Mouse (Mus musculus): Measurements from ENCODE around the gene Them4.
"Not testable (repeated sequence)": the region's sequence is repeated elsewhere in the genome, so short reads cannot be mapped to it uniquely, and the experiment has no call there.

The Them4 gene

DNA sequence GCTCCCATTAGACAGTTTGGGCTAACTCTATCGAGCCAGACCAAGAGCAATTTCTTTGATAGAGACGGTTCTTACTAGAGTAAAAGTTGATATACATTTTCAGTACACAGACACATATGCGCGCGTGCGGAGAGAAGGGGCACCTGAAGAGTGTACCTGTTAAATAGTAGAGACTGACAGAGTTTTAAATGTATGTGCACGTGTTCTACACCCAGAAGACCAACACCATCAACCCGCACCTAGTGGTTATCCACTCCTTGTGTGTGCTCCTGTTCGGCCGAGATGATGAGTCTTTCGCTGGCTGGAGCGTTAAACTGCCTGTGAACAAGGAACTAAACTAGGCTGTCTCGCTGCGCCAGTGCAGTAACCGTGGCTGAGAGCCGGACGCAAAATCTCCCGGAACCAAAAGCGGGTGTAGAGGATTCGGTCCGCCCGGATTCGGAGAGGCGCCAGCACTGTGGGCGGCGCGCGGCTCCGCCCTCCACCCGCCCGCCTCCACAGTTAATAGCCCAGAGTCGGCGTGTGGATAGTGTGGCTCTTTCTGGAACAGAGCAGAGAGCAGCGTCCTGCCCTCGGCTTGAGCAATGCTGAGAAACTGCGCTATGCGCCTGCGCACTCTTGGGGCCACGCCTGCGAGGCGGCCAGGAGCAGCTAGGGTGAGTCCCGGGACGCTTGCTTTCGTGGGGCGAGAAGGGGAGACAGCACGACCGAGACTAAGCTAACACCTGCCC is at the start of gene Them4:
Them4 (plus strand) TSS at position 457 of the 731 bp plus-strand sequence.
- DNase-seq, result peak; percentile 85

DNA sequence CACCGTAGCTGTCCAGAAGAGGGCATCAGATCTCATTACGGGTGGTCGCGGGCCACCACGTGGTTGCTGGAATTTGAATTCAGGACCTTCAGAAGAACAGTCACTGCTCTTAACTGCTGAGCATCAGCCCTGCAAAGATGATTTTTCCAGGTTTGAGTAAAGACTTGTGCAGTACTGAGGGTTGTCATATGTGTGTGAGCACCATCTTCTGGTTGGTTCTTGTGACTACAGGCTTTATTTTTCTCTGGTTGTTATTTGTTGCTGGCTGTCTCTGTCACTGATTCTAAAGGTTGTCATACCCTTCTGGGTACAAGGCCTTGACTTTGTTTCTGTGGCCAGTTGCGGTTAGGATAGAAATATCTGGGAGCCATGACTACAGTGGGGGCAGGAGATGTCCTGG is 49.3 kb upstream of the Them4 start:
- DNase-seq, result no peak

DNA sequence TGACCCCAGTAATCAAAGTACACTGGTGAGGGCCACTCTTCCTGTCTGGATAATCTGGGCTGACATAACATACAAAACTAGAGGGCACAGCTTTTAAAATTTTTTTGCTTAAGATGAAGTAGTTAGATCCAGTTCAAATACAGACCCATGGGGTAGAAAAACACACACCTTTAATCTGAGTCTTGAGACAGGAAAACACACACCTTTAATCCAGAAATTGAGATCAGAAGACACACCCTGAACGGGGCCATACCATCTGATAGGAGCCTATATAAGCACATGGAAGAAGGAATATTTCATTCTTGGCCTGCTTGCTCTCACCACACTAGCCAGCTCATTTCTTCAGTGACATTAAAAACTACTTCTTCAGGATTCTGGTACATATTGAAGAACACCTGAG is 46.2 kb upstream of the Them4 start, which contains the start of gene Gm4778:
Gm4778 (plus strand) TSS at position 301 of the 400 bp plus-strand sequence.
- not testable (repeated sequence) for DNase-seq

DNA sequence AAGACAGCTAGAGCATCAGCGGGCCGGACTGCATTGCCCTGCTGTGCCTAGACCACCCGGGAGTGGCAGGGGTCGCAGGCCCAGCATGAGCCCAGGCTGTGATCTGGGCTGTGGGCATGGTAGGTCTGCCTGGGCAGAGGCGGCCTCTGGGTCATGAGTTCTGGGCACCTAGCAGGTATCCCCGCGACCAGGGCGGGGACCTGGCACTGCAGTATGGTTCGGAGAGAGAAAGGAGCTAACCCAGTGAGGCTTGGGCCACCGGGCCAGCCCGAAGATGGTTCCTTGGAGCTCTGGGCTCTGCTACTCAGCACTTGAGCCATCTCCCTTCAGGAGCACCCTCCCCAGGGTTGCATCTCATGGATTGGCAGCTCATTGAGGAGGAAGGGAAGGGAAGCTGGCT is 33.9 kb upstream of the Them4 start:
- DNase-seq, result no peak

DNA sequence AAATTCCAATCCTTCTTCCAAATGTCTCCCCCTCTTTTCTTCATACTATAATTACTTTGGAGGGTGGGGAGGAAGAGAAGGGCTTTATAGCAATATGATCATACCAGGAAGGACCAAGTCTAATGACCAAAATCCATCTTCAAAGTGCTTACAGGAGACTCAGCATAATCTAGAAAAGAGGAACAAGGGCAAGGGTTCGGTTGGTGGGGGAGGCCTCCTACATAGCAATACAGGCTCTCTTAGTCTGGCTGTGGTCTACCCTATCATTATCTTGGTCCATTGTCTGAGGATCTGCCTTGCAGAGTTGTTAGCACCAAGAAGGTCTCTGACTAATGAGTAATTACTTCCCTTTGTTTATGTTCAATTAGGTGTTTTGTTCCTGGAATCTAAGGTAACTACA is 4.4 kb upstream of the Them4 start:
- DNase-seq, result no peak

DNA sequence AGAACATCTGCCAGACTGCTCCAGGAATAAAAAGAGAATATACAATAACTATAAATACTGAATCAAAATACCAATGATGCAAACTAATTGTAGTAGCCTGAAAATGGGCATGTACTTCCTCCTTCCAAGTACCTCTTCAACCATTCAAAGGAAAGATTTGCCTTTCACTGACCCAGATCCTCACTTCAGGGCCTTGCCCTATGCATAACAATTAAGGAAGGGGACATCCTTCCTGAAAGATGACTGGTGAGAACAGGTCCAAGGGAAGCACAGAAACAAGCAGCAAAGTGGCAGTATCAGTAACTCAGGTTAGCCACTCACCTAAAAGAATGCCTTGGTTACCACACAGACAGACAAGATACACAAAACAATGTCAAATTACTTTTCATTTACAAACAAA is 2.9 kb upstream of the Them4 start:
- no peak for DNase-seq

DNA sequence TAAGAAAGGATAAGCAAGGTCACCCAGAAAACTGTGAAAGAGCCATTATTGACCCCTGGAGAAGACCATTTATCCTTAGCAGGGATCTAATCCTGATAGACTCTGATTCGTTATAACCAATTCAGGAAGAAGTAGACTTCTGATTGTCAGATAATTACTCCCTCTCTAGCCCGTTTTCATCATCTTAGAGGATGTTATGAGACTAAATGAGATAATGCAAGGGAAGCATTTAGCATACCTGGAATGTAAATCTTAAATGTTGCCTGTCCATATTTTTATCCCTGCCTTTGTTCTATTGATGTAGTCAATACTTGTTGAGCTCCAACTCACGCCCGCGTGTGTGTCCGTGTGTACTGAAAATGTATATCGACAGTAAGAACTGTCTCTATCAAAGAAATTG is 602 bp downstream of the Them4 start:
- peak; percentile 6 for DNase-seq

DNA sequence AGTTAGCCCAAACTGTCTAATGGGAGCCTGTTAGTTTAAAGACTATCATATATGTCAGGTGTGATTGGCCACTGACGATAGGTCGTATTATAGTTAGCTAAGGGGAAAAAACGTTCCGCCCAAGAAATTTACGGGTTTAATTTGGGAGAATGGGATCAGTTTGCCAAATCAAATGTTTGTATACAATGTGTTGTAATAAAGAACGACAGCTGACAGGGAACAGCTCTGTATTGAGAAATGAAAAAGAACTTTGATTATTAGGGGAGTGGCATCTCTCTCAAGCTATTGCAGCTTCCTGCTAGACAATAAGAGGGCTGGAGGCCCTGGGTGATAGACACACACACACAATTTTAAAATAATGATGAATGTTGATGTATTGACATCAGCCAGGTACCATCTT is 1.0 kb downstream of the Them4 start:
- no peak for DNase-seq

DNA sequence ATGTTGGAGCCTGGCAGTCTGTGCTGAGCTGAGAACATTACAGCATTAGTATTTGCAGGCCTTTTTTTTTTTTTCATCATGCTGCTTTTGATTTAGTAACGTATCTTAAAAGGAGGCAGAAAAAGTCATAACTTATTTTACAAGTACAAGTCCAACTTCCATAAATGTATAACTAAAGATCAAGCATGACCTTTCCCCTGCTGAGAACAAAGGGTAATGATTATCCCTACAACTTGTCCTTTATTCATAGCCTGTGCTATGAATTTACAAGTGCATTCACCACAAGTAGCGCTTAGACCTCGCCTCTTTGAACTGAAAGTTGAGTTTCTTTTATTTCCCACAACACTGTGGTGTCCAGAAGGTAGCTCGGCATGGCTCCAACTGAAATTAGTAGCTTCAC is 1.5 kb downstream of the Them4 start:
- DNase-seq, result no peak

DNA sequence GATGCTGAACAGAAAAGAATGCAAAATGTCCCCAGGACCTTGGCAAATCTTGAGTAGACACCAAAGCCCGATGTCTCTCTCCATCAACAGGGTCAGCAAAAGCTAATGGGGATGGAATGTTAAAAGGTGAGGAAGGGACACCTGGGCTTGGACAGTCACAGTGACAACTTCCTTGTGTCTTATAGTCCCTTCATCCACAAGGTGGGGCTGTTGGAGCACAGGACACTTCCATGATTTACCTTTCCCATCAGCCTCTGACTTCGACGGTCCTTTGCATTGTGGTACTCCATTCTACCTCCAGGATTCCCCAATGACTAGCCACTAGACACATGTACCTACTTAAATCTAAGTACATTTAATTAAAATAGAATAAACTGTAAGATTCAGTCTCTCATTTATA is 18.8 kb downstream of the Them4 start:
- no peak for DNase-seq

DNA sequence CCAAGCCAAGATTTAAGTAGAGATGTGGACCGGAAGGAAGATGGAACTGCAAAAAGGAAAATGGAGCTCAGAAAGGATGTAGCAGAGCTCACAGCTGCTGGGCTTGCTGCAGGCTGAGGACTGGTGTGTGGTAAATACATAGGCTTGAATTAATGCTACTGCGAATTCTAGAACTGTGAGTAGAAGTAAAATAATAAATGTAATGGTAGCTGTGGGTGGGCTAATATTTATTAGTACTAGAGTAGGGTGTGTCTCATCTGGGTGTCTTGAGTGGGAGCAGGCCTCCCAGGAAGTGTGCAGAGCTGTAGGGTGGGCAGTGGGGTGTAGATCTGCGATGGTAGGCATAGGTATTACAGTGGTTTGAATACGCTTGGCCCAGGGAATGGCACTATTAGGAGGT is 24.6 kb downstream of the Them4 start:
- no peak for DNase-seq

DNA sequence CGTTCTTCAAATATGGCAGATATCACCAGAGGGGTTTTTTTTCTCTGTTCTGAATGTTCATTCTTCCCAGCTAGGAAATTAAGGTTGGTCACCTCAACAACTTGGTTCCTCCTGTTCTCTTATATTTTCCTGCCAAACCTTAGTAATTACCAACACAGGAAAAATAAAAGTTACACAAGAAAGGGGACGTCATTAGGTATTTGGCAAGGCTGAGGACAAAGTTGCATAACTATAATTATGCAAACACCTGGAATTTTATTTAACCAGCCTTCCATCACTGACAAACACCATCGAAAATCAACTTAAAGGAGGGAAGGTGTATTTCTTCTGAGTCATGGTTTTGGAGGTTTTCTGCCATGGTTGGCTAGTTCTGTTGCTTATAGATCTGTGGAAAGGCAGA is 28.6 kb downstream of the Them4 start:
- DNase-seq, result no peak

DNA sequence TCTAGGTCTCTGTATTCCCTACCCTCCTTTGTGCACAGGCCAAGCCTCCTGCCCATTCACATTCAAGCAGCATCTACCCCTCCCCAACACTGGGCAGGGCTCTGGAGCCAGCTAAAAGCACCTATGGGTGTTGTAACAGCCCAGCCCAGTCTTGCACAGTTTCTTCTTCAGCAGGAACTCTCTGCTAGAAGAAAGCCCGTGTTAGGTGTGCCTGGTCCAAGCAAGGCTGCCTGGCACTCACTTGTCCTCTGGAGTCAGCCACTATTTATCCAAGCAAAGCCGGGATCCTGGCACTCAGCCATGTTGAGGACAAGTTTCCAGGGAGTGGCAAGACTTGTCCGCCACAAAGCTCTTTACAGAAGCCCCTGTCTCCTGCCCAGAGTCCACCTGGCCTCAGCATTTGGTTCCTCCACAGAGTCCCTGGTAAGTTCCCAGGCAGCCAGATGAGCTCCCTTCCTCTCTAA is 32.1 kb downstream of the Them4 start, which contains the start of gene Them5:
Them5 (plus strand) TSS at position 141 of the 464 bp plus-strand sequence.
- DNase-seq, result no peak

DNA sequence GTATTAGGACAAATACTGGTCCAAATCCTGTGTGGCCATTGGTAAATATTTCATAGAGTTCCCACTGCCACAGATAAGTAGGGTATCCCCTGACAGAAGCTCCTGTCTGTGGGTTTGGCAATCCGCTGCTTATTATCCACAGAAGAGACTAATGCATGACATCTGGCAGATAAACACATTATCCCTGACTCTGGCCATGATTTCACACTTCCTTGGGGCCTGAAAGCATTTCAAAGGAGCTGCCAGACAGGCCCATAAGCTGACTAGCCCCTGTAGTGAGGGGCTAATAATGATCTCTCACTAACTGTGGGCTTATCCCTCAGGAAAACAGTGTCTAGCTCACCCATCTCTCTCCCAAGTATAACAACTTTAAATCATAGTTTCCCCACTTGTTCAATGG is 32.7 kb downstream of the Them4 start:
- DNase-seq, result no peak

DNA sequence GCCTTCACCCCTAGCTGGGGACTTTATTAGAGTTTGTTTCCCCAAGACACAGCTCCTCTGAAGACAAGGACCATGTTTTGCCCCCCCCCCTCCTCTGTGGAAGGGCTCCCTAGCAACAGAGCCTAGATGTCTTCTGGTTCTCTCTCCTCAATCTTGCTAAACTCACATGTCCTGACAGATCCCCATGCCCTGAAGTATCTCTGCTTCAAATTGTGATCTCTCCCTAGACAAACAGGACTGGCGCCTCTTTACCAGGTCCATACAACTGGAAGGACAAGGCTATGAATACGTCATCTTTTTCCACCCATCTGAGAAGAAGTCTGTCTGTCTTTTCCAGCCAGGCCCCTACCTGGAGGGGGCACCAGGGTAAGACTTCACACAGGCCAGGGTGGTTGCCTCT is 34.3 kb downstream of the Them4 start:
- DNase-seq, result no peak

DNA sequence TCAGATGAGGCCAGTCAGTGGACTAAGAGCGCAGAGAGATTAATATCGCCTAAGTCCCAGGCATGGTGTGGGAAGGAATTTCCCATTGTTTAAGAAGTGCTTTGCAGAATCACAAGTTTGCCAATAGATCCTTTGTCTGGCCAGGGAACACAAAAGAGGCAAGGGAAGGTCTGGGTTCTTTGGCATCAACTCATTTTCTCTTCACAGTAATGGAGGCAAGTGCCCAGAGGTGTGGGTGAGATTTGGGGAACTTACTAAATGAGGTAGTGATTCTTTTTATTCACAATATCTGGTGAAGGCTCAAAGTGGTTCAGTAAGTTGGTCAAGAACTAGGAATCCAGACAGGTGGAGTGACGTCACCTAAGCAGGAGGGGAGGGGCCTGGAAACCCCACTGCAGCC is 35.0 kb downstream of the Them4 start:
- DNase-seq, result no peak

DNA sequence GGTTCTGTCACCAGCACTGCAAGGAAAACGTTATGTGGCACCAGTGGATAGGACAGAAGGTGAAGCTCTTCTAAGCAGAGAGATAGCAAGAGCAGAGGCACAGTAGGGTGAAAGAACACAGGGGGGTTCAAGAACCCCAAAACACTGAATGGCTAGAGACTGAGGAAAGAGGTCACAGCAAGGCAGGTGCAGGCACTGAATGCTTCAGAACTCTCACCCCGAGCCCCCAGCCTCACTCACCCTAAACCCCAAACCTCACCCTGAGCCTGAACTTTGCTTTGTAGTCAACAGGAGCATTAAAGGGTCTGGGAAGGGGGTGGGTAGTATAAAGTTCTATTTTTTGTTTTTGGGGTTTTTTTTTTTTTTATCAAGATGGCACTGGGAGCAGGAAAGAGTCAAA is 38.3 kb downstream of the Them4 start:
- no peak for DNase-seq

DNA sequence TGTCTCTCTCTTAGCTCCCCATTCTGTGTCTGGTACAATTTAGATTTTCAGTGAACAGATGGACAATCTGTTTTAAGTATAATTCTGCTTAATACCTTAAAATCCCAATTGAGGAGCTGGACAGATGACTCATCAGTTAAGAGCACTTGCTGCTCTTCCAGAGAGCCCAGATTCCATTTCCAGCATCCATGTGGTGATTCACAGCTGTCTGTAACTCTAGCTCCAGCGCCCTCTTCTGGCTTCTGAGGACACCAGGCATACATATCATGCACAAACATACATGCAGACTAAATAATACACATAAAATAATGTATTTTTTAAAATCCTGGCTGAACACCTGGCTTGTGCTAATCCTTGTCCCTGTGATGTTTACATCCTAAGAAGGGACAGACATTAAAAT is 50.9 kb downstream of the Them4 start:
- DNase-seq, result peak; percentile 26

DNA sequence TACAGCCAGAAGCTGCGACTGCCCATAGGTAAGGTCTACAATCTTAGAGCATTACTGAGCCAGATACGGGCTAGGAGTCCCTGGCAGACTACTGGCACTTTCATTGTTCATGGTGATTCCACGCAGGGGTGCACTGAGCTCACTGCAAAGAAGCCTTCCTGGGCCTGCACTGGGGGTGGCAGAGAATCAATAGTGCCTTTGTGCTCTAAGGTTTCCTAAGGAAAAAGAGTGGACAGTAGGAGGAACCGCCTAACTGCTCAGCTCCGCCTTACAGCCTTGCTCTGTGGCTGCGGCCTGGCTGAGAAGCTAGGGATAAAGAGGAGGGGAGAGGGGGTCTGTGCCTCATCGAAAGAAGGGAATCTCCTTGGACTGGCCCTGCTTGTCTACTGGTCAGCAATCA is 52.2 kb downstream of the Them4 start, which contains the start of gene C2cd4d:
C2cd4d (plus strand) TSS at position 301 of the 400 bp plus-strand sequence.
- no peak for DNase-seq

DNA sequence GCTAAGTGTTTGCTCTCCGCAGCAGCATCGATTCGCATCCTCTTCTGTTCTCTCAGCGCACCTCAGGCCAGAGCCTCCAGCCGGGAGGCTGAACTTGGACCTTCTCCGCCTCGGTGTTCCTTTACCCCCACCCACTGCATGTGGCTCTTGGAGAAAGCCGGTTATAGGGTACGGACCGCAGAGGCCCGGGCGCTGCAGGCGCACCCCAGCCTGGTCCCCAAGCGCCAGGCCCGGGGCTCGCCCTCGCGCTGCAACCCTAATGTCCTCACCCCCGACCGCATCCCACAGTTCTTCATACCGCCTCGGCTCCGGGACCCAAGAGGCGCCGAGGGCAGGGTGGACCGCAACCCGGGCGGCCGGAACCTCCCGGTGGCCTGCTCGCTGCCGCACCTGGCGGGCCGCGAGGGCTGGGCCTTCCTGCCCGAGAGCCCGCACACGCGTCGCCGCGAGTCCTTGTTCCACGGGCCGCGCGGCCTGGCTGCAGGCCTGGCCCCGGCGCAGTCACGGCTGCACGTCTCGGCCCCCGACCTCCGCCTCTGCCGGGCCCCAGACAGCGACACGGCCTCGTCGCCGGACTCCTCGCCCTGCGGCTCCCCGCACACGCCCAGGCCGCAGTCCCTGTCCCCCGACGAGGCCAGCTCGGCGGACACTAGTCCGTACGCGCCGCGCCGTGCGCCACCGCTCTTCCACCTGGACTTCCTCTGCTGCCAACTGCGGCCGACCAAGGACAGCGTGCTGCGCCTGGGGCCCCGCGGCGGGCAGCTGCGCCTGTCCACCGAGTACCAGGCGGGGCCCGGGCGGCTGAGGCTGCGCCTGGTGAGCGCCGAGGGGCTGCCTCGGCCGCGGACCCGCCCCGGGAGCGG is 53.6 kb downstream of the Them4 start:
- DNase-seq, result peak; percentile 58

DNA sequence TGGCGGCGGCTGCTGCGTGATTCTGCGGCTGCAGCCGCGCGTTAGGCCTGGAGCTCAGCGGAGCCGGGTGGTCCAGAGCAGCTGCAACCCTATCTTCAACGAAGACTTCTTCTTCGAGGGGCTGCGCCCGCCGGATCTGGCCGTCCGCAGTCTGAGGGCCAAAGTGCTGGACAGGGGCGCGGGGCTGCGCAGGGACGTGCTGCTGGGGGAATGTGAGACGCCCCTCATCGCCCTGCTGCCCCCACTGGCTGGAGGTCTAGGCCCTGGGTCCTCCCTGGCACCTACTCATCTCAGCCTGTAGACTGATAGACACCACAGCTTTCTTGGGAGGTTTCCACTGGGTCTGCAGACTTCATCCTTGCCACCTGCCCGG is 54.3 kb downstream of the Them4 start:
- no peak for DNase-seq

DNA sequence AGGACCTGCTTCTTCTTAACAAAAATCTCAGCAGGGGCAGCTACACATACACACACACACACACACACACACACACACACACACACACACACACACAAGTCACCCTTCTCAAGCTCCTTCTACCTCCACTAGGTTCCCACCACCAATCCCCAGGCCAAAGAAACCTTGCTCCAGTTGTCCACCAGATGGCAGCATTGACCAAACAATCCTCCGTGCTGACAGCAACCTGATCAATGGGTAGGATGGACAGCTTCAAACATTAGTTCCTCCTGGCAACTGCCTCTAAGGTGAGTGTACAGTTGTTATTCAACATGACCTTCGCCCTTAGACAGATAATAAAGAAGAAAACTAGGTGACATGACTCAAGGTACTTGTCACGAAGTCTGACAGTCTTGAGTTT is 56.9 kb downstream of the Them4 start:
- DNase-seq, result peak; percentile 66

DNA sequence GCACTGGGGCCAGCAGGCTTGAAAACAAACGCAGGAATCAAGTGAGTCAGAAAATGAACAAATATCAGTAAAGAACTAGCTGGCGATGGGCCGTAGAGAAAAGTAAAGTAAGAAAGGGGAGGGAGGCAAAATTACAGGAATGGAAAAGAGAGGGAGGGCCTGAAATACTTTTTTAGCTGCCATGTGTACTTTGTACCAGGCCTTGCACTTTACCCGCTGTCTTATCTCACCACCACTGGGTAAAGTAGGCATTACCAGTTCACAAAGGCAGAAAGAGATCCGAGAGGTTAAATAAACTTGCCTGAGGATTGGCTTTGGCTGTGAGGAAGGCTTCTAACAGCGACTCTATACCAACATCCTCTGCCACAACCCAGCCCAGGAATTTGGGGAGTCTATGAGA is 57.6 kb downstream of the Them4 start:
- DNase-seq, result no peak

DNA sequence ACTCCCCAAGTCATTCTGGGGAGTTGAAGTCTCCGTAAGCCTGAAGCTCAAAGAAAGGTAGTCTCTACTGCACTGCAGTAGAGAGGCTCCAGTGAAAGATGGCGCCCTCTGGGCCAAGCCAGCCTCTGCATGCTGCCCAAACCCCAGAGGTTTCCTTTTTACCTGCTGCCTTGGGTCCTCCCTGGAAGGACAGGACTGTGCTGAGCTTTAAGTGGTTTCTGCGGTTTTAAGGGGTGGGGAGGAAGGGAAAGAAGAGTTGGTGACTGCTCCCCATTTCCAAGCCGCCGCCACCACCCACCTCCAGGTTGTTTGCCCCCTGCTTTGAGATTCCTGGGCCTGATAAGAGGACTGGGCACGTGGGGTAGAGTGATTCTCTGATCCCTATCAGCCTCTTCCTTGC is 58.7 kb downstream of the Them4 start:
- no peak for DNase-seq

Measured in right cerebral cortex, postnatal 4 days (tissue).